Comparison of ENCODE assay signal across 8 mouse cellular contexts in the genomic region with DNA sequence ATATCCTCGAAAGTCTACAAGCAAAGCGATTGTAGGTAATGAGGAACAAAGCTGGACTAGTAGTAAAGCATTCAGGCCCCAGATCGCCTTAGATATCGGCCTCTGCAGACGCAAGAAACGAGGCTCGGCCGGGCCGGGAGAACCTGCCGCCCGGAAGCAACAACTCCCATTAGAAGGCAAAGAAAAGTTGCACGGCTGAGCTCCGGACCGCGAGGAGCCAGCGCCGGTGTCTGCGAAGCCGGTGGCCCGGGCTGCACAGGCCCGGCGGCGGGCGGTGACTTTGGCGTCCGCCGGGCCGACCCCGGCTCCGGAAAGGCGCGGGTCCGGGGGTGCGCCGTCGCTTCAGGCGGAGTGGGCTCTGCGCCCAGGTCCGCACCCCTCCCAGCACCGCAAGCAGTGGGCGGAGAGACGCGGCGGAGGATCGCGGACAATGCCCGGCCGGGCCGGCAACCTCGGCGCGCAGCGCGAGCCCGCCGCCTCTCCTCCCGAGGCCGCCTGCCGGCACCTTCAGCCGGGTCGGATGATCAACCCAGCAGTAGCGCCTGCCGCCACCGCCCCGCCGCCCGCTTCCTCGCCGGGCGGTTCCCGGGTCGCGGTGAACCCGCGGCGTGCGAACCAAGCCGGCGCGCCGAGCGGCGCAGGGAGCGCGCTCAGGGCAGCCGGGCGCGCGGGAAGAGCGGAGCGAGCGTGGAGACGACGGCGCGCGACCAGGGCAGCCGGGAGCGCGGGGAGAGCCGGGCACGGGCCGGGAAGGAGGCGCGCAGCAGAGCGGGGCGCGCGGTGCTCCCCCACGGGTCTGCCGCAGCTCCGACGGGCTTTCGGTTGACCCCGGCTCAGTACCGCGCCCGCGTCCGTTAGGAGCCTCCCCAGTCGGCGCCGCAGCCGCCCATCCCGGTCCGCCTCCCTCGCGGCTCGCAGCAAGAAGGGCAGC. TPM values are rescaled to one million over a fixed set of nuclear protein-coding genes. Genes with fewer than 3 reads are reported as not detected.
DNase-seq lines count a peak whose midpoint lies in the region; ATAC-seq and TF ChIP-seq lines count a peak whose summit lies in the region.

No protein-coding gene starts in this region.

- H3K27me3 ChIP-seq in cerebellum, adult 2 months (ENCODE audit: control insufficient read depth, insufficient read depth, low read length), result no peaks in the 10 kb centered on the region
- no peaks in the 10 kb centered on the region for H3K27me3 ChIP-seq in forebrain, postnatal 0 days (ENCODE audit: insufficient read depth, low read length)
- no peaks in the 10 kb centered on the region for H3K27me3 ChIP-seq in lung, postnatal 0 days (replicated peaks; ENCODE audit: insufficient read depth, low read length)

- DNase-seq in Muller cell, postnatal 12 days (ENCODE audit: inconsistent ontology term), result peak; percentile 71
- DNase-seq in cerebellum, adult 2 months, result peak; percentile 73 to 76
- DNase-seq in forebrain, postnatal 0 days, result peak; percentile 85
- peak; percentile 66 to 78 for DNase-seq in heart, postnatal 36 days
- peak; percentile 51 for DNase-seq in layer of hippocampus, adult 9-11 months
- DNase-seq in lung, postnatal 0 days (ENCODE audit: low spot score), result peak; percentile 66
- peak; percentile 66 for DNase-seq in ovary, postnatal 36 days (ENCODE audit: low spot score)
- DNase-seq in thymus, postnatal 36 days, result peak; percentile 56 to 69

- no peaks in the 10 kb centered on the region for H3K9me3 ChIP-seq in forebrain, postnatal 0 days (ENCODE audit: low read length)
- no peaks in the 10 kb centered on the region for H3K9me3 ChIP-seq in lung, postnatal 0 days (ENCODE audit: low read length)

- WGBS in cerebellum, adult 2 months, result 0% methylated on average over 113 of the region's 129 CpGs
- WGBS in forebrain, postnatal 0 days, result under 1% methylated on average over 101 of the region's 129 CpGs
- WGBS in lung, postnatal 0 days, result 6% methylated on average over 70 of the region's 129 CpGs

- TF ChIP-seq POLR2A in cerebellum, adult 2 months (IDR thresholded peaks at IDR 0.05; ENCODE audit: borderline replicate concordance, insufficient read depth, low read length), result 0 out of 2 replicates have a peak, but pooled peaks have one; percentile 16

- no peaks in the 10 kb centered on the region for H3K4me1 ChIP-seq in cerebellum, adult 2 months (ENCODE audit: control insufficient read depth, insufficient read depth, low read length)
- H3K4me1 ChIP-seq in forebrain, postnatal 0 days (ENCODE audit: insufficient read depth), result peaks cover 14% of the 10 kb centered on the region
- no peaks in the 10 kb centered on the region; the same call in 1 of the 2 replicates for H3K4me1 ChIP-seq in lung, postnatal 0 days (ENCODE audit: insufficient read depth, low read depth, low read length)

- intact Hi-C loops in heart, postnatal 36 days (cut with DNase I), result loop anchor here (1.0 to 5.0 kb wide), 3 partner anchors 33 to 121 kb away; no protein-coding TSS in a partner anchor

- H3K9ac ChIP-seq in forebrain, postnatal 0 days, result peak overlapping the region; percentile 98
- peak overlapping the region; percentile 86 for H3K9ac ChIP-seq in lung, postnatal 0 days (replicated peaks; ENCODE audit: low read depth)

- peak overlapping the region; percentile 81 for H3K4me3 ChIP-seq in cerebellum, adult 2 months (replicated peaks; ENCODE audit: insufficient read depth, low read depth, low read length)
- H3K4me3 ChIP-seq in forebrain, postnatal 0 days (ENCODE audit: low read depth, low read length), result peak overlapping the region; percentile 97
- H3K4me3 ChIP-seq in lung, postnatal 0 days (ENCODE audit: low read depth, low read length), result peak overlapping the region; percentile 95

- TF ChIP-seq EP300 in lung, postnatal 0 days (IDR thresholded peaks at IDR 0.05), result no peak

- peak overlapping the region; percentile 78 for H3K27ac ChIP-seq in cerebellum, adult 2 months (ENCODE audit: insufficient read depth, low read length)
- H3K27ac ChIP-seq in forebrain, postnatal 0 days (ENCODE audit: low read depth, low read length), result peak overlapping the region; percentile 98
- peak overlapping the region; percentile 96 for H3K27ac ChIP-seq in lung, postnatal 0 days (ENCODE audit: low read length)

- H3K36me3 ChIP-seq in forebrain, postnatal 0 days (ENCODE audit: insufficient read depth), result no peaks in the 10 kb centered on the region
- H3K36me3 ChIP-seq in lung, postnatal 0 days (ENCODE audit: insufficient read depth, low read length), result no peaks in the 10 kb centered on the region

- peak; percentile 73 for ATAC-seq in forebrain, postnatal 0 days
- peak; percentile 51 for ATAC-seq in lung, postnatal 0 days

- no peak for TF ChIP-seq CTCF in cerebellum, adult 2 months (IDR thresholded peaks at IDR 0.05; ENCODE audit: borderline replicate concordance, insufficient read depth, low read depth, low read length)
- TF ChIP-seq CTCF in forebrain, postnatal 0 days (IDR thresholded peaks at IDR 0.05; ENCODE audit: low read depth), result no peak
- no peak for TF ChIP-seq CTCF in lung, postnatal 0 days (IDR thresholded peaks at IDR 0.05)

- peak overlapping the region; percentile 54 for H3K4me2 ChIP-seq in forebrain, postnatal 0 days (ENCODE audit: low read depth)
- H3K4me2 ChIP-seq in lung, postnatal 0 days (replicated peaks; ENCODE audit: low read depth, low read length), result peak overlapping the region; percentile 82

RNA-seq across cellular contexts. Expression of a gene that starts 0.8 kb away (rescaled TPM):
- polyA plus RNA-seq in cerebellum, adult 2 months (2012; rRNA removed), result 60.2 and 61.4 TPM in 2 replicates
- total RNA-seq in forebrain, postnatal 0 days (2014; rRNA removed), result 46.9 and 53.6 TPM in 2 replicates
- polyA plus RNA-seq in forebrain, postnatal 0 days (2015; fragmentation: Nextera tagmentation; extraction: Ambion mirVana), result 10.8 and 17.7 TPM in 2 replicates
- 10 to 100 TPM; 37.6 to 45.2 TPM for total RNA-seq in heart, postnatal 36 days (2021)
- polyA plus RNA-seq in lung, postnatal 0 days (2015; fragmentation: Nextera tagmentation; extraction: Ambion mirVana), result 20.9 and 21.9 TPM in 2 replicates

RNA-seq across cellular contexts. Expression of a gene that starts 37.0 kb away (rescaled TPM):
- 319 and 355 TPM in 2 replicates for polyA plus RNA-seq in cerebellum, adult 2 months (2012; rRNA removed)
- total RNA-seq in forebrain, postnatal 0 days (2014; rRNA removed), result 237 and 265 TPM in 2 replicates
- polyA plus RNA-seq in forebrain, postnatal 0 days (2015; fragmentation: Nextera tagmentation; extraction: Ambion mirVana), result 336 and 379 TPM in 2 replicates
- 100 to 1,000 TPM; 241 to 249 TPM for total RNA-seq in heart, postnatal 36 days (2021)
- 177 and 179 TPM in 2 replicates for polyA plus RNA-seq in lung, postnatal 0 days (2015; fragmentation: Nextera tagmentation; extraction: Ambion mirVana)

Comparison
In these comparisons a context has a peak if more than half of its experiments do, and no peak if none do; other contexts are left out.
1. Peak in every context shown above with its lines: DNase-seq, ATAC-seq, H3K4me3 ChIP-seq and H3K27ac ChIP-seq.